Mouse (Mus musculus) thymus, postnatal 10 days (tissue): Measurements from ENCODE around the gene Mettl22.

Experiments used
- DNase-seq, 2 experiments: peaks; one replicate each; pipeline ENCODE4 v3.0.0; 2021; ENCODE audit warnings: low spot score in 2 of 2

Mettl22 gene

GRCm38 (mm10) chr16:8470603-8471481 lies at the start of gene Mettl22:
Gene Mettl22, plus strand, starts transcription at chr16:8470788.
- DNase-seq, result peak; percentile 83 to 88

GRCm38 (mm10) chr16:8420842-8421241 lies 49.7 kb upstream of the Mettl22 start:
- no peak for DNase-seq

- DNase-seq, result no peak
These were observed 46.9 kb upstream of the Mettl22 start for GRCm38 (mm10) chr16:8423626-8424114.

- no peak for DNase-seq
These were observed 46.2 kb upstream of the Mettl22 start for GRCm38 (mm10) chr16:8424161-8424970.

- no peak for DNase-seq
These were observed 45.6 kb upstream of the Mettl22 start, which contains the start of gene Tmem114 for GRCm38 (mm10) chr16:8424971-8425330. Gene Tmem114, minus strand, starts transcription at chr16:8425136.

GRCm38 (mm10) chr16:8425736-8426135 lies 44.9 kb upstream of the Mettl22 start:
- no peak for DNase-seq

GRCm38 (mm10) chr16:8429531-8429930 lies 41.1 kb upstream of the Mettl22 start:
- no peak for DNase-seq

- DNase-seq, result no peak
These were observed 38.0 kb upstream of the Mettl22 start for GRCm38 (mm10) chr16:8432616-8433015.

- peak in 1 of 2 experiments; percentile 0 for DNase-seq
These were observed 25.7 kb upstream of the Mettl22 start for GRCm38 (mm10) chr16:8444911-8445310.

- DNase-seq, result peak in 1 of 2 experiments; percentile 1
These were observed 24.3 kb upstream of the Mettl22 start for GRCm38 (mm10) chr16:8446256-8446655.

GRCm38 (mm10) chr16:8453301-8453700 lies 17.3 kb upstream of the Mettl22 start:
- no peak for DNase-seq

GRCm38 (mm10) chr16:8455221-8455620 lies 15.4 kb upstream of the Mettl22 start:
- DNase-seq, result no peak

- no peak for DNase-seq
These were observed 12.2 kb upstream of the Mettl22 start for GRCm38 (mm10) chr16:8458391-8458790.

GRCm38 (mm10) chr16:8459098-8459497 lies 11.5 kb upstream of the Mettl22 start:
- peak in 1 of 2 experiments; percentile 68 for DNase-seq

- DNase-seq, result no peak
These were observed 456 bp upstream of the Mettl22 start for GRCm38 (mm10) chr16:8470132-8470531.

GRCm38 (mm10) chr16:8487396-8488005 lies 16.9 kb downstream of the Mettl22 start:
- DNase-seq, result no peak

GRCm38 (mm10) chr16:8489340-8489739 lies 18.8 kb downstream of the Mettl22 start:
- no peak for DNase-seq

- no peak for DNase-seq
These were observed 21.3 kb downstream of the Mettl22 start for GRCm38 (mm10) chr16:8491743-8492490.

- peak; percentile 18 to 72 for DNase-seq
These were observed 23.7 kb downstream of the Mettl22 start for GRCm38 (mm10) chr16:8494268-8494667.

- DNase-seq, result no peak
These were observed 26.4 kb downstream of the Mettl22 start for GRCm38 (mm10) chr16:8496967-8497366.

GRCm38 (mm10) chr16:8504271-8504670 lies 33.7 kb downstream of the Mettl22 start:
- DNase-seq, result no peak
